Mouse (Mus musculus) hindbrain, embryonic 11.5 days (tissue): ENCODE measurements at regions not wholly inside any gene's neighbourhood (a gene's known extent, or its start where the extent isn't known, plus 50 kb on each side); places are given as distances from the start of the nearest gene placed in this dataset.

Experiments
- ATAC-seq: fragments of 200-750 bp; cut with Nextera tagmentation; 2 replicates; pipeline ENCODE4 v1.8.0; 2017; ENCODE audit warnings: mild to moderate bottlenecking, moderate TSS enrichment, moderate library complexity; ENCODE audit not compliant: low FRiP score
- DNase-seq: peaks from one replicate; pipeline ENCODE4 v3.0.0-alpha.2; 2015; ENCODE audit warnings: low spot score
- H3K27ac ChIP-seq: fragments of 300-500 bp; sonication (generic); 2 replicates; pipeline ENCODE4 v1.5.1; 2014; ENCODE audit warnings: mild to moderate bottlenecking, low read depth, low read length
- H3K27me3 ChIP-seq: fragments of 300-500 bp; sonication (generic); 2 replicates; pipeline ENCODE4 v1.6.1; 2014; ENCODE audit warnings: mild to moderate bottlenecking, low read length, moderate library complexity, mixed read lengths; ENCODE audit not compliant: control insufficient read depth, insufficient read depth
- H3K36me3 ChIP-seq: fragments of 300-500 bp; sonication (generic); 2 replicates; pipeline ENCODE4 v1.6.1; 2014; ENCODE audit warnings: mild to moderate bottlenecking, low read length, moderate library complexity, mixed read lengths; ENCODE audit not compliant: control insufficient read depth, insufficient read depth
- H3K4me1 ChIP-seq: fragments of 300-500 bp; sonication (generic); replicated peaks from 2 replicates; pipeline ENCODE4 v1.6.1; 2014; ENCODE audit warnings: low read length, mixed read lengths; ENCODE audit not compliant: control insufficient read depth, insufficient read depth
- H3K4me2 ChIP-seq: fragments of 300-500 bp; sonication (generic); replicated peaks from 2 replicates; pipeline ENCODE4 v1.6.1; 2014; ENCODE audit warnings: mild to moderate bottlenecking, low read depth, low read length
- H3K4me3 ChIP-seq: fragments of 300-500 bp; sonication (generic); 2 replicates; pipeline ENCODE4 v1.5.1; 2014; ENCODE audit warnings: low read depth, low read length
- H3K9ac ChIP-seq: fragments of 300-500 bp; sonication (generic); 2 replicates; pipeline ENCODE4 v1.6.1; 2014; ENCODE audit warnings: low read depth, low read length
- H3K9me3 ChIP-seq: fragments of 300-500 bp; sonication (generic); 2 replicates; pipeline ENCODE4 v1.6.1; 2016; ENCODE audit warnings: low read length; ENCODE audit not compliant: control insufficient read depth
- WGBS: fragments of 180-500 bp; shearing (Covaris S2); extraction: QIAGEN DNeasy Blood & Tissue Kit; methylation state at CpG from one replicate; pipeline ENCODE4 v1.1.7; 2014; 5-methylcytosine and 5-hydroxymethylcytosine counted together

GRCm38 (mm10) chr13:110569180-110569512 lies 174.3 kb downstream of the Plk2 start:
- no peak overlapping the region for H3K4me2 ChIP-seq
- H3K27ac ChIP-seq = no peak overlapping the region
- ATAC-seq = no peak
- no peaks in the 10 kb centered on the region for H3K9me3 ChIP-seq
- H3K4me3 ChIP-seq = no peak overlapping the region
- no peaks in the 10 kb centered on the region for H3K36me3 ChIP-seq
- WGBS = 94% methylated on average over 2 of the region's 2 CpGs
- no peak overlapping the region for H3K9ac ChIP-seq
- no peak for DNase-seq
- no peaks in the 10 kb centered on the region for H3K4me1 ChIP-seq
- H3K27me3 ChIP-seq = no peaks in the 10 kb centered on the region

DNA sequence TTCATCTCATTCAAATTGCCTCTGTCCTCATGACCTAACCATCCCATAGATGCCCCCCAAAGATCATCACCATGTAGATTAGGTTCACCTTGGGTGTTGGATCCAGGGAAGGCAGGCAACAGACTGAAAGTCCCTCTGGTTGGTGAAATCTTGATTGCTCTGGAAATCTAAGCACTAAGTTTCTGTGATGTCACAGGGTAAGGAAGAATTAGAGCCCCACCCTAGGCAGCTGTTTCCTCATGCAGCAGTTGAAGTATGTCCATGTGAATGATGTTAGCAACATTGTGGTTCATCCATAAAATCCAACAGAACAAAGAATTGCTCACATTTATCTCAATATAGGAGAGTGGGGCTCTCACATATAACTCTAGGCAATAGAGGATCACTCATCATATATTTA lies 175.5 kb downstream of the Plk2 start:
- Histone ChIP-seq H3K4me2 (no peak overlapping the region), H3K4me3 (no peak overlapping the region), H3K27me3 (no peaks in the 10 kb centered on the region), H3K27ac (no peak overlapping the region), H3K36me3 (no peaks in the 10 kb centered on the region), H3K9me3 (no peaks in the 10 kb centered on the region), H3K4me1 (no peaks in the 10 kb centered on the region), H3K9ac (no peak overlapping the region)
- ATAC-seq (no peak), DNase-seq (no peak)

GRCm38 (mm10) chr13:110573360-110574065 lies 178.7 kb downstream of the Plk2 start:
- no peaks in the 10 kb centered on the region for H3K36me3 ChIP-seq
- DNase-seq (peak; percentile 2), ATAC-seq (no peak)
- no peak overlapping the region for H3K4me3 ChIP-seq
- H3K9ac ChIP-seq = no peak overlapping the region
- WGBS = 73% methylated on average over 7 of the region's 7 CpGs
- H3K4me2 ChIP-seq = no peak overlapping the region
- no peaks in the 10 kb centered on the region for H3K27me3 ChIP-seq
- H3K4me1 ChIP-seq = no peaks in the 10 kb centered on the region
- no peaks in the 10 kb centered on the region for H3K9me3 ChIP-seq
- H3K27ac ChIP-seq = no peak overlapping the region

DNA sequence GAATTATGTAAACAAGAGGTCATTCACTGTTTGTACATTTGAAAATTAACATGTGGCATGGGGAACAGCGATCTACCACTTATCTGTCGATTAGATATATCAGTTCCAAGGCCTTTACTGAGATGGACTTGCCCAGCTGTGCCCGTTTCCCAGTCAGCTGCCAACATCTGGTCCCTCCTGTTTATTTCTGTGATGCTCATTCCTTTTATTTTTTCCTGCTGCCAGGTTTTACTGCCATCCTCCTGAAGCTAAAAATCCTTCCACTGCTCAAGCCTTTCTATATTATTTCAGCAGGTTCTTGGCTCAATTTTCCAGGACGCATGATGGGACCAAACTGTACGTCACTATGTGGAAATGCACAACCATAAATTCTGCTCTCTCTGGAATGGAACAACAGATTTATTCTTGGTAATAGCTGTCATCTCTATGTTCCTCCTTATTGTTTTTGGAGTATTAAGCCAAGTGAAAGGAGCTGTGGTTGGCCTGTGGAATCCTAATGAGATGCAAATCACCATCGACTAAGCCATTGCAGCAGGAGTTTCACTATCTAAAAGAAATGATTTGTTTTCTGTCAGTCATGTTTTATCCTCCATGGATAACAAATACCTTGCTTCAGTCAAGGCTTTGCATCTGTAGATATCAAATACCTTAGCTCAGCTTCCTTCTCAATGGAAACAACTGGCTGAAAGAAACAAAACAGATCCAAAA lies 180.1 kb downstream of the Plk2 start:
- H3K4me3 ChIP-seq = no peak overlapping the region
- no peaks in the 10 kb centered on the region for H3K27me3 ChIP-seq
- no peak overlapping the region for H3K27ac ChIP-seq
- H3K4me1 ChIP-seq = no peaks in the 10 kb centered on the region
- 81% methylated on average over 6 of the region's 6 CpGs for WGBS
- no peaks in the 10 kb centered on the region for H3K36me3 ChIP-seq
- H3K9ac ChIP-seq = no peak overlapping the region
- no peak for ATAC-seq
- DNase-seq = no peak
- H3K4me2 ChIP-seq = no peak overlapping the region
- H3K9me3 ChIP-seq = no peaks in the 10 kb centered on the region

- no peak for DNase-seq
- no peak overlapping the region for H3K27ac ChIP-seq
- WGBS = 81% methylated on average over 7 of the region's 7 CpGs
- no peak overlapping the region for H3K4me2 ChIP-seq
- ATAC-seq = no peak
- no peaks in the 10 kb centered on the region for H3K9me3 ChIP-seq
- no peak overlapping the region for H3K4me3 ChIP-seq
- no peaks in the 10 kb centered on the region for H3K27me3 ChIP-seq
- H3K9ac ChIP-seq = no peak overlapping the region
- H3K36me3 ChIP-seq = no peaks in the 10 kb centered on the region
- no peaks in the 10 kb centered on the region for H3K4me1 ChIP-seq
These were observed 183.3 kb downstream of the Plk2 start for GRCm38 (mm10) chr13:110578159-110578558.

DNA sequence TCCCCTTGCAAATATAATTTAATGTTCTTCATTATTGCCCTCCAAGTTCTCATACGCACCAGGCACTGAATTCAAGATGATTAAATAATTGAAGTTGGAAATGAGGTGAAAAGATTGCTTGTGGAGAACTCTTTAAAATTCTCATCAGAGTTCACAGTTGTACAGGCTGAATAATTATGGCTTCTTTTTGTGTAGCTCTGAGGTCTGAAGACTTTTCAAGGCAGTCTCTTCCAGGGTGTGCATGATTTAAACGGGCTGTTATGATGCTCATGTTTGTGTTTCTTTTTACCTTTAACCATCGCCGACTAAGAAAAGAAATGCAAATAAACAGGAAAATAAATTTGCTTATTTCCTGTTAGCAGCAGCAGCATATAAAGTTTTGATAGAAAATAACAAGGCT lies 185.3 kb downstream of the Plk2 start:
- Histone ChIP-seq H3K27ac (no peak overlapping the region), H3K27me3 (no peaks in the 10 kb centered on the region), H3K9ac (no peak overlapping the region), H3K4me3 (no peak overlapping the region), H3K4me1 (no peaks in the 10 kb centered on the region), H3K36me3 (no peaks in the 10 kb centered on the region), H3K9me3 (no peaks in the 10 kb centered on the region), H3K4me2 (no peak overlapping the region)
- WGBS = 94% methylated on average over 4 of the region's 4 CpGs
- DNase-seq (no peak), ATAC-seq (no peak)

GRCm38 (mm10) chr13:110580570-110580969 lies 185.7 kb downstream of the Plk2 start:
- Histone ChIP-seq H3K27ac (no peak overlapping the region), H3K4me3 (no peak overlapping the region), H3K4me1 (no peaks in the 10 kb centered on the region), H3K36me3 (no peaks in the 10 kb centered on the region), H3K9ac (no peak overlapping the region), H3K4me2 (no peak overlapping the region), H3K27me3 (no peaks in the 10 kb centered on the region), H3K9me3 (no peaks in the 10 kb centered on the region)
- ATAC-seq (no peak), DNase-seq (no peak)
- 86% methylated on average over 5 of the region's 5 CpGs for WGBS

GRCm38 (mm10) chr13:110584765-110585164 lies 189.9 kb downstream of the Plk2 start:
- H3K9me3 ChIP-seq = no peaks in the 10 kb centered on the region
- no peak overlapping the region for H3K27ac ChIP-seq
- no peak overlapping the region for H3K4me3 ChIP-seq
- no peaks in the 10 kb centered on the region for H3K4me1 ChIP-seq
- H3K27me3 ChIP-seq = no peaks in the 10 kb centered on the region
- DNase-seq = no peak
- no peaks in the 10 kb centered on the region for H3K36me3 ChIP-seq
- H3K9ac ChIP-seq = no peak overlapping the region
- H3K4me2 ChIP-seq = no peak overlapping the region
- WGBS = 92% methylated on average over 10 of the region's 10 CpGs
- ATAC-seq = no peak

- Histone ChIP-seq H3K27me3 (no peaks in the 10 kb centered on the region), H3K4me1 (no peaks in the 10 kb centered on the region), H3K9ac (no peak overlapping the region), H3K4me3 (no peak overlapping the region), H3K4me2 (no peak overlapping the region), H3K27ac (no peak overlapping the region), H3K9me3 (no peaks in the 10 kb centered on the region), H3K36me3 (no peaks in the 10 kb centered on the region)
- DNase-seq (no peak), ATAC-seq (no peak)
- 92% methylated on average over 3 of the region's 3 CpGs for WGBS
These were observed 199.8 kb downstream of the Plk2 start for GRCm38 (mm10) chr13:110594630-110595029.
